Mouse (Mus musculus): ENCODE results near the gene Zfp526. TPM values are rescaled to one million over a fixed set of nuclear protein-coding genes. Genes with fewer than 3 reads are reported as not detected.

The Zfp526 gene
- polyA plus RNA-seq, 1 experiment from 2014 or later, result 1.9 TPM

DNA sequence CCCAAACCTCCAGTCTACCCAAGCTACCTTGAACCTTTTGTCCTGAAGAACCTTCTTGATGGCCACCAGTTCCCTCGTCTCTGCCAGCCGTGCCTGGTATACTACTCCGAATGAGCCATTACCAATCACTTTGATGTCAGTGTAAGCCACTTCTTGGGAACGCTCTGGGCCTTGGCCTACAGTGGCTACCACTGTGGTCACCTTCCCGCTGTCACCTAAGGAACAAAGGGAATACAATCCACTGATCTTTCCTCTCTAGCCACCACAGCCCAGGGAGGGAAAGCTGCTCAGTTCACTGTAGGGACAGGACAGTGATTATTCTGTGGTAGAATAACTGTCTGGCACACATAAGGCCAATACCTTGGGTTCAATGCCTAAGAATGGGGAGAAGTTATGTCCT, 14.3 kb downstream of the Zfp526 start:
- Histone ChIP-seq H3K9ac (ENCODE audit: low read depth, low read length) (no peak overlapping the region), H3K9me3 (ENCODE audit: control insufficient read depth, low read length) (no peaks in the 10 kb centered on the region), H3K4me1 (ENCODE audit: control insufficient read depth, insufficient read depth, low read length) (peaks cover 23% of the 10 kb centered on the region), H3K27ac (ENCODE audit: low read length) (no peak overlapping the region), H3K27me3 (replicated peaks; ENCODE audit: control insufficient read depth, insufficient read depth, low read length) (no peaks in the 10 kb centered on the region), H3K36me3 (ENCODE audit: control insufficient read depth, insufficient read depth, low read length) (peaks cover 19% of the 10 kb centered on the region), H3K4me3 (ENCODE audit: low read length) (no peak overlapping the region), H3K4me2 (ENCODE audit: low read depth, low read length) (no peak overlapping the region)
- no peak for ATAC-seq
- 90% methylated on average over 5 of the region's 5 CpGs for WGBS

DNA sequence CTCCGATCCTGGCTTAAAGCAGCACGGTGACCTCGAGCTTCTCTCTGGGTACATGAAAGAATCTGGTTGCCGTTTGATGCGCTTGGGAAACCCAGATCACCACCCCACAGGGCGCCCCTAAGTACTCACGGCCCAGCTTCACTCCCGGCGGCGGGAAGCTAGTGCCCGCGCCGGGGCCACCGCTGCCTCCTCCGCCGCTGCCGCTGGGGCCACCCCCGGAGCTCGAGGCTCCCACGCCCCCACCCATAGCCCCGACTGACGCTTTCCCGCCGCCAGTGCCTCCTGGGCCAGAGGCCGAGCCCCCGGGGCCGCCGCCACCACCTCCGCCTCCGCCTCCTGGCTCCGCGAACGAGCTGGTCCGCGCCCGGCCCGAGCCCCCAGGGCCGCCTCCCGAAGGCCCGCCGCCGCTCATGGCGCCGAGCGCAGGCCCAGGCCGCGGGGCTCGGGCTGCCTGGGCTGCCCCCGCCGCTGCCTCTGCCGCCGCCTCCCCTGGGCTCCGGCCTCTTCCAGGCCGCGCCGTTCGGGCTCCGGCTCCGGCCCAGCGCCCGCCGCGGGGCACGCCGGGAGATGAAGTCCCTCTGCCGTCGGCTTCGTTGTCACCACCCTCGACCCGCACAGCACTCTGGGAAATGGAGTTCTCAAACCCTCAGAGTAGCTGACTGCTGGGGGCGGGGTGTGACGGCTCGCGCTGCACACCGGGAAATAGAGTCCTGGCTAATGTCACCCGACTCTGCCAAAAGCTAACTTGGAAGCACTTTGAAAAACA, 16.2 kb downstream of the Zfp526 start, which contains the start of gene Gsk3a:
Gene Gsk3a (minus strand): TSS at position 603 of the 766 bp plus-strand sequence.
- Histone ChIP-seq H3K9ac (ENCODE audit: low read depth, low read length) (peak within 1 kb of the TSS; percentile 98), H3K4me3 (ENCODE audit: low read length) (peak within 1 kb of the TSS; percentile 89), H3K9me3 (ENCODE audit: control insufficient read depth, low read length) (no peaks in the 10 kb centered on the region), H3K4me2 (ENCODE audit: low read depth, low read length) (peak within 1 kb of the TSS; percentile 78), H3K27ac (ENCODE audit: low read length) (peak within 1 kb of the TSS; percentile 90), H3K27me3 (replicated peaks; ENCODE audit: control insufficient read depth, insufficient read depth, low read length) (no peaks in the 10 kb centered on the region), H3K36me3 (ENCODE audit: control insufficient read depth, insufficient read depth, low read length) (peaks cover 6% of the 10 kb centered on the region), H3K4me1 (ENCODE audit: control insufficient read depth, insufficient read depth, low read length) (peaks cover 30% of the 10 kb centered on the region)
- peak; percentile 84 for ATAC-seq
- under 1% methylated on average over 58 of the region's 76 CpGs for WGBS

DNA sequence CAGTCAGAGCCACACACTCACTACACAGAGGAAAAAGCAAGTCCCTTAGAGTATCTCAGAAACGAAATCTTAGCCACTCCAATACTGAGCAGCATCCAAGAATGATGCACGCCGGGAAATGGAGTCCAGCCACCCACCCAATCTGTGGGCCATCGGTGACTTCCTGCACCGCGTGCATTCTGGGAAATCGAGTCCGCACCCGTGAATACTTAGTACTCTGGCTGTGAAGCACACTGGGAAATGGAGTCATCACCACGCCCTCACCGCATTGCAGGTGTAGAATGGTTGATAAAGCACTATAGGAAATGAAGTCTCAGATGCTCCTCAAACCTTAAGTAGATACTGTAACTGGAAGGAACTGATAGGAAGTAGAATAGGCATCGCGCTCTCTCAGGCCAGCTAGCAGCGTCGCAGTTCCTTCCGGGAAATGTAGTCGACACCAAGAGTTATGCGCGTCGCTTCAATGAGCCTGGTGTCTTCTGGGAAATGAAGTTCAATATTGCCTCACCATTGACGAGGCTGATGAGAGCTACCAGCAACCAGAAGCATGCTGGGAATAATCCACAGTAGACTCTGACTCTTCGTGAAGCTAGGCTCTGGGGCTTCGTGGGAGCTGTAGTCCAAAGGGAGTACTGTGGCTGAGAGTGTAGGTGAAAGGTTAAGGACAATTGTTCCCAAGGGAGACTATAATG, 16.9 kb downstream of the Zfp526 start:
- peak overlapping the region; percentile 98; the same call in 1 of the 2 replicates for H3K9ac ChIP-seq (ENCODE audit: low read depth, low read length)
- H3K36me3 ChIP-seq (ENCODE audit: control insufficient read depth, insufficient read depth, low read length), result peaks cover 8% of the 10 kb centered on the region
- peak overlapping the region; percentile 89 for H3K4me3 ChIP-seq (ENCODE audit: low read length)
- no peaks in the 10 kb centered on the region for H3K27me3 ChIP-seq (replicated peaks; ENCODE audit: control insufficient read depth, insufficient read depth, low read length)
- under 1% methylated on average over 23 of the region's 23 CpGs for WGBS
- peak; percentile 93 for ATAC-seq
- peak overlapping the region; percentile 90 for H3K27ac ChIP-seq (ENCODE audit: low read length)
- H3K4me2 ChIP-seq (ENCODE audit: low read depth, low read length), result peak overlapping the region; percentile 78
- peaks cover 24% of the 10 kb centered on the region for H3K4me1 ChIP-seq (ENCODE audit: control insufficient read depth, insufficient read depth, low read length)
- no peaks in the 10 kb centered on the region for H3K9me3 ChIP-seq (ENCODE audit: control insufficient read depth, low read length)

DNA sequence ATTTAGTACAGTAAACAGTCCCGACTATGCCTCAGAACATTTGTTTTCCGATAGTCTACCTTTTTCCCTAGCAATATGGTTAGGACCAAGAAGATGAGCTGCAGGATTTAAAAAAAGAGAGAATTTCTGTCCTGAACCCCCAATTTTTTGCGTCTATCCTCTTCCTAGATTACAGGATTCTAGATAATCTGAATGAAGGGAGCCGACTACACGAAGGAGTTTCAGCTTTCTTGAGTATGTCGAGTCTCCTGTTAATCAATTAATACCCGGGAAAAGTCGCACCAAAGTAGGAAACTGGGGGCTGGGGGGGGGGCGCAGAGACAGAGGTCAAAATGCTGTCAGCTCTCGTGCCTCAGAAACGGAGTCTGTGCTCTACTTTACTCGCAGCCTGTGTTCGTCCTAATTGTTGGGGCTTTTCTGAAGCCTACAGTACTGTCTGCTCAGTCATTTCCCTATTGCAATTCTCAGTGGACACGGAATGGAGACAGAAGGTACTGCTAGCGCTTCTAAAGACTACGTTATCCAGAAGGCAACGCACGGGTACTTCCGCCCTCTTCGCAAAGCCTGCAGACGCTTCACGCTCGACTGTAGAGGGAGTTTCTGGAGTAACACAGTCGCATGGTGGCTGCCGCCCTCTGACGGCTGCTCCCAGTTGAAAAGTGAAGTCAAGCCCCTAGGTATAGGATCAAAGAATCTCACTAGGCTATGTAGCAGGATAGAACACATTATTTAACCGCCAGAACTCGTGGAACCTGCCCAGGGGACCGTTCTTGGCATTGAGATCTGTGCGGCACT, 17.8 kb downstream of the Zfp526 start:
- H3K27me3 ChIP-seq (replicated peaks; ENCODE audit: control insufficient read depth, insufficient read depth, low read length), result no peaks in the 10 kb centered on the region
- H3K4me1 ChIP-seq (ENCODE audit: control insufficient read depth, insufficient read depth, low read length), result peaks cover 24% of the 10 kb centered on the region
- peak overlapping the region; percentile 68 for H3K9ac ChIP-seq (ENCODE audit: low read depth, low read length)
- H3K27ac ChIP-seq (ENCODE audit: low read length), result peak overlapping the region; percentile 90
- 0 out of 2 replicates have a peak, but pooled peaks cover 7% of the 10 kb centered on the region for H3K36me3 ChIP-seq (ENCODE audit: control insufficient read depth, insufficient read depth, low read length)
- peak overlapping the region; percentile 78 for H3K4me2 ChIP-seq (ENCODE audit: low read depth, low read length)
- H3K9me3 ChIP-seq (ENCODE audit: control insufficient read depth, low read length), result no peaks in the 10 kb centered on the region
- peak overlapping the region; percentile 89 for H3K4me3 ChIP-seq (ENCODE audit: low read length)
- 2% methylated on average over 30 of the region's 30 CpGs for WGBS
- ATAC-seq, result peak; percentile 51

DNA sequence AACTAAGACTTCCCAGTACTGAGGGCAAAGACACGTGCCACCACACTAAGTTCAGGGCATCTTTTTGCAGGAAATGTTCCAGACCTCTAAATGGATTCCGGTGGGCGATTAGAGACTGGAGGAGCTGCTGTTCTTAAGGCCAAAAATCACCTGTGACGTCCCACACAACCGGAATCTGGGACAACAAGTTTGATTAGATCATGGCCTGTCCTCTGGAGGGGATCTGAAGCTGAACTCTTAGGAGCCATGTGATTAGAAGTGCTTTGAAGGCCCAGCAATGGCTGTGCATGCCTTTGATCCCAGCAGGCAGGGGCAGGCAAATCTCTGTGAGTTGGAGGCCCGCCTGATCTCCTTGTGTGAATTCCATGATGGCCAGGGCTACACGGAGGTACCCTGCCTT, 19.4 kb downstream of the Zfp526 start:
- 66% methylated on average over 7 of the region's 7 CpGs for WGBS
- Histone ChIP-seq H3K4me1 (ENCODE audit: control insufficient read depth, insufficient read depth, low read length) (peaks cover 23% of the 10 kb centered on the region), H3K9me3 (ENCODE audit: control insufficient read depth, low read length) (no peaks in the 10 kb centered on the region), H3K27me3 (replicated peaks; ENCODE audit: control insufficient read depth, insufficient read depth, low read length) (no peaks in the 10 kb centered on the region), H3K27ac (ENCODE audit: low read length) (no peak overlapping the region), H3K4me2 (ENCODE audit: low read depth, low read length) (no peak overlapping the region), H3K9ac (ENCODE audit: low read depth, low read length) (no peak overlapping the region), H3K36me3 (ENCODE audit: control insufficient read depth, insufficient read depth, low read length) (peaks cover 12% of the 10 kb centered on the region; the same call in 1 of the 2 replicates), H3K4me3 (ENCODE audit: low read length) (no peak overlapping the region)
- no peak for ATAC-seq

DNA sequence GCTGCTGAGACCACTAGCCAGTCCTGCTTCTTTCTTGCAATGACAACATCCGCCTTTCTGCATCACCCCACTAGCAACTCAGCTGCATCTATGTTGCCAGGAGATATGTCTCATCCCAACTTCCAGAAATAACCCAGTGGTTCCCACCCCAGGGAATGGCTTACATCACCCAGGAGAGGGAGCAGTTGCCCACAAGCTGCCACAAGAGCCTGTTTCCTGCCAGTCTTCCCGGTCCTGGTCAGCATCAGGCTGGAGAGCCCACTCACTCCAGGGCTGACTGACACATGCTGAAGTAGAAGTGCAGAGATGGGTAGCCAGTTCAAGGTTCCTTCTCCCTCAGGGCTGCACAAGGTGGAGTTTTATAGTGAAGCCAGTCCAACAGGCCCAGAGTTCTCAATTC, 19.8 kb downstream of the Zfp526 start:
- no peak overlapping the region for H3K9ac ChIP-seq (ENCODE audit: low read depth, low read length)
- ATAC-seq, result no peak
- no peak overlapping the region for H3K4me3 ChIP-seq (ENCODE audit: low read length)
- H3K4me1 ChIP-seq (ENCODE audit: control insufficient read depth, insufficient read depth, low read length), result peaks cover 23% of the 10 kb centered on the region
- H3K9me3 ChIP-seq (ENCODE audit: control insufficient read depth, low read length), result no peaks in the 10 kb centered on the region
- no peak overlapping the region for H3K4me2 ChIP-seq (ENCODE audit: low read depth, low read length)
- H3K27ac ChIP-seq (ENCODE audit: low read length), result no peak overlapping the region
- H3K27me3 ChIP-seq (replicated peaks; ENCODE audit: control insufficient read depth, insufficient read depth, low read length), result no peaks in the 10 kb centered on the region
- peaks cover 14% of the 10 kb centered on the region; the same call in 1 of the 2 replicates for H3K36me3 ChIP-seq (ENCODE audit: control insufficient read depth, insufficient read depth, low read length)
- 26% methylated on average over 2 of the region's 2 CpGs for WGBS

DNA sequence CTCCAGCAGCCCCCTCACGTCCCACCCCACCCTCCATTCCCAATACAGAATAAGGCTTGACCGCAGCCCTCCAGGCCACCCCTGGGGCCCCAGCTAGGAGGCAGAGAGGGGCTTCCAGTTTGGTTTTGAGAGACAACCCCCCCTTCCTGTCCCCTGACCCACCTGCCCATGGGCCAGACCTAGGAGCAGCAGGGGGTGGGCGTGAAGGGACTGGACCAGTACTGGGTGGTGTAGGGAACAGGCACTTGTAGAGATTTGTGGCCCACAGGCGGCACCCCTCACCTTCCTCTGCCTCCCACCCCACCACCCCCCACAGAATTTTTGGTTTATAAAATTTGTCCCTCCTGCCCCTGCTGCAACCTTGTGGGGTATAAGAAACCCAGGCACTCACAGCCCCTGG, 22.1 kb downstream of the Zfp526 start:
- no peak for ATAC-seq
- Histone ChIP-seq H3K9ac (ENCODE audit: low read depth, low read length) (no peak overlapping the region; the same call in 1 of the 2 replicates), H3K27ac (ENCODE audit: low read length) (no peak overlapping the region), H3K4me1 (ENCODE audit: control insufficient read depth, insufficient read depth, low read length) (peaks cover 39% of the 10 kb centered on the region), H3K36me3 (ENCODE audit: control insufficient read depth, insufficient read depth, low read length) (peaks cover 14% of the 10 kb centered on the region; the same call in 1 of the 2 replicates), H3K4me2 (ENCODE audit: low read depth, low read length) (no peak overlapping the region), H3K4me3 (ENCODE audit: low read length) (no peak overlapping the region), H3K9me3 (ENCODE audit: control insufficient read depth, low read length) (no peaks in the 10 kb centered on the region), H3K27me3 (replicated peaks; ENCODE audit: control insufficient read depth, insufficient read depth, low read length) (no peaks in the 10 kb centered on the region)
- WGBS, result 93% methylated on average over 4 of the region's 4 CpGs

DNA sequence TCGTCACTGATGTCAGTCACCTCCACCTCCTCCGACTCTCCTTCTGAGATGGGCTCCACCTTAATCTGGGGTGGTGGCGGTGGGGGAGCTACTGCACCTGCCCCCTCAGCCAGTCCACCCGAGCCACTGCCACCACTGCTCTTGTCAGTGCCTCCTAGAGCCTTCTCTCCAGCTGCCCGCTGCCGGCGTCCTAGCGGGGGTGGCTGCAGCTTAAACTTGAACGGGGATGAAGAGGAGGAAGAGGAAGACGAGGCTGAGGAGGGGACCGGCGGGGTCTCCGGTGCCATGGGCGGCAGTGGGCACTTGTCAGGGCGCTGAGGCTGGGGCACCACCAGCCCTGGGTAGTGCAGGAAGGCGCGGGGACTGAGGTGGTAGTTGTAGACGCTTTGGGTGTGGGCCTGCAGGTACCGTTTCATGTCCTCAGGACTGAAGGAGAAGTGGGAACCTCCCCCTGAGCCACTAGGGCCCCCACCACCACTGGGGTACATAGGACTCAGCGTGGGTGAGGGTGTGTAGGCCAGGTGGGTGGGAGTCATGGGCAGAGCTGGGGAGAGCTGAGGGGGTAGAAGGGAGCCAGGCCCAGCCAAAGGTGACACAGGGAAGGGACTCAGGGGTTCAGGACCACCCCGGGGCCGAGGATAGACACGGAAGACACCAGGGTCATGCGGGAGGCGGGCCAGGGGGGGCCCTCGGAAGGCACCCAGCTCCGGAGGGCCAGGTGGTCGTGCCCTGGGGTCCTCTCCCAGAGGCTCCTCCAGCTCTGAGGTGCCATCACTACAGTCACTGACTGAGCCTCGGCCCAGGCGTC, 23.5 kb downstream of the Zfp526 start:
- no peak for ATAC-seq
- no peaks in the 10 kb centered on the region for H3K9me3 ChIP-seq (ENCODE audit: control insufficient read depth, low read length)
- peaks cover 14% of the 10 kb centered on the region; the same call in 1 of the 2 replicates for H3K36me3 ChIP-seq (ENCODE audit: control insufficient read depth, insufficient read depth, low read length)
- no peaks in the 10 kb centered on the region for H3K27me3 ChIP-seq (replicated peaks; ENCODE audit: control insufficient read depth, insufficient read depth, low read length)
- H3K9ac ChIP-seq (ENCODE audit: low read depth, low read length), result no peak overlapping the region
- H3K27ac ChIP-seq (ENCODE audit: low read length), result no peak overlapping the region
- H3K4me2 ChIP-seq (ENCODE audit: low read depth, low read length), result no peak overlapping the region
- 87% methylated on average over 30 of the region's 30 CpGs for WGBS
- no peak overlapping the region for H3K4me3 ChIP-seq (ENCODE audit: low read length)
- peaks cover 39% of the 10 kb centered on the region for H3K4me1 ChIP-seq (ENCODE audit: control insufficient read depth, insufficient read depth, low read length)
